Mouse (Mus musculus): Measurements from ENCODE around the gene Dyx1c1. TPM values are rescaled to one million over a fixed set of nuclear protein-coding genes. Genes with fewer than 3 reads are reported as not detected.

Gene Dyx1c1
- polyA plus RNA-seq, 1 experiment from 2014 or later = 1.6 TPM

GRCm38 (mm10) chr9:73005106-73005505 lies 46.5 kb downstream of the Dyx1c1 start:
- H3K27me3 ChIP-seq = no peaks in the 10 kb centered on the region
- no peaks in the 10 kb centered on the region for H3K4me1 ChIP-seq
- no peak overlapping the region for H3K9ac ChIP-seq
- 87% methylated on average over 6 of the region's 6 CpGs for WGBS
- no peak for ATAC-seq (ENCODE audit: low FRiP score)
- no peak overlapping the region for H3K27ac ChIP-seq
- H3K36me3 ChIP-seq (replicated peaks) = peaks cover 21% of the 10 kb centered on the region
- H3K4me2 ChIP-seq = no peak overlapping the region
- H3K4me3 ChIP-seq (replicated peaks) = no peak overlapping the region
- H3K9me3 ChIP-seq = no peaks in the 10 kb centered on the region

- H3K4me3 ChIP-seq (replicated peaks) = no peak overlapping the region
- H3K27me3 ChIP-seq = no peaks in the 10 kb centered on the region
- H3K4me2 ChIP-seq = no peak overlapping the region
- WGBS = 93% methylated on average over 3 of the region's 3 CpGs
- H3K36me3 ChIP-seq (replicated peaks) = peaks cover 26% of the 10 kb centered on the region
- H3K27ac ChIP-seq = no peak overlapping the region
- H3K9me3 ChIP-seq = no peaks in the 10 kb centered on the region
- H3K9ac ChIP-seq = no peak overlapping the region
- ATAC-seq (ENCODE audit: low FRiP score) = no peak
- H3K4me1 ChIP-seq = no peaks in the 10 kb centered on the region
Measured at GRCm38 (mm10) chr9:73006175-73006574, 47.6 kb downstream of the Dyx1c1 start.

- no peak overlapping the region for H3K9ac ChIP-seq
Measured at GRCm38 (mm10) chr9:73008384-73008783, 49.8 kb downstream of the Dyx1c1 start.

GRCm38 (mm10) chr9:73012629-73013028 lies 54.0 kb downstream of the Dyx1c1 start:
- Histone ChIP-seq H3K4me3 (replicated peaks) (no peak overlapping the region), H3K9ac (no peak overlapping the region), H3K36me3 (replicated peaks) (peaks cover 54% of the 10 kb centered on the region), H3K27me3 (no peaks in the 10 kb centered on the region), H3K27ac (no peak overlapping the region), H3K4me2 (no peak overlapping the region), H3K4me1 (no peaks in the 10 kb centered on the region), H3K9me3 (no peaks in the 10 kb centered on the region)
- 97% methylated on average over 4 of the region's 4 CpGs for WGBS
- ATAC-seq (ENCODE audit: low FRiP score) = no peak

More at GRCm38 (mm10) chr9:73008384-73008783, 49.8 kb downstream of the Dyx1c1 start:
- H3K4me3 ChIP-seq (replicated peaks) = no peak overlapping the region
- no peaks in the 10 kb centered on the region for H3K27me3 ChIP-seq
- ATAC-seq (ENCODE audit: low FRiP score) = no peak
- no peaks in the 10 kb centered on the region for H3K9me3 ChIP-seq
- no peak overlapping the region for H3K4me2 ChIP-seq
- H3K27ac ChIP-seq = no peak overlapping the region
- WGBS = 73% methylated on average over 3 of the region's 3 CpGs
- no peaks in the 10 kb centered on the region for H3K4me1 ChIP-seq
- H3K36me3 ChIP-seq (replicated peaks) = peaks cover 31% of the 10 kb centered on the region

GRCm38 (mm10) chr9:73014724-73015123 lies 56.1 kb downstream of the Dyx1c1 start:
- Histone ChIP-seq H3K4me2 (no peak overlapping the region), H3K27ac (no peak overlapping the region), H3K27me3 (no peaks in the 10 kb centered on the region), H3K4me3 (replicated peaks) (no peak overlapping the region), H3K9ac (no peak overlapping the region), H3K4me1 (no peaks in the 10 kb centered on the region), H3K9me3 (no peaks in the 10 kb centered on the region), H3K36me3 (replicated peaks) (peaks cover 69% of the 10 kb centered on the region)
- 92% methylated on average over 13 of the region's 13 CpGs for WGBS
- ATAC-seq (ENCODE audit: low FRiP score) = no peak

- no peaks in the 10 kb centered on the region for H3K9me3 ChIP-seq
- no peak for ATAC-seq (ENCODE audit: low FRiP score)
- H3K9ac ChIP-seq = no peak overlapping the region
- no peak overlapping the region for H3K27ac ChIP-seq
- no peaks in the 10 kb centered on the region for H3K4me1 ChIP-seq
- H3K27me3 ChIP-seq = no peaks in the 10 kb centered on the region
- peaks cover 63% of the 10 kb centered on the region for H3K36me3 ChIP-seq (replicated peaks)
- H3K4me3 ChIP-seq (replicated peaks) = no peak overlapping the region
- WGBS = 88% methylated on average over 10 of the region's 10 CpGs
- no peak overlapping the region for H3K4me2 ChIP-seq
Measured at GRCm38 (mm10) chr9:73019841-73020240, 61.3 kb downstream of the Dyx1c1 start.

GRCm38 (mm10) chr9:73020566-73021097 lies 62.0 kb downstream of the Dyx1c1 start:
- H3K27me3 ChIP-seq = no peaks in the 10 kb centered on the region
- peaks cover 60% of the 10 kb centered on the region for H3K36me3 ChIP-seq (replicated peaks)
- ATAC-seq (ENCODE audit: low FRiP score) = no peak
- no peak overlapping the region for H3K9ac ChIP-seq
- no peaks in the 10 kb centered on the region for H3K9me3 ChIP-seq
- no peak overlapping the region for H3K27ac ChIP-seq
- H3K4me2 ChIP-seq = no peak overlapping the region
- WGBS = 93% methylated on average over 5 of the region's 5 CpGs
- no peak overlapping the region for H3K4me3 ChIP-seq (replicated peaks)
- no peaks in the 10 kb centered on the region for H3K4me1 ChIP-seq

Small RNA genes within 50 kb of the gene (microRNA-seq; reads per million reads assigned to microRNA genes)
- not detected for gene Gm27353

Other genes with a start within 250 kb of the Dyx1c1 start
- 1.7 and 2.7 TPM in 2 replicates for gene Prtg, start 151.9 kb upstream of the Dyx1c1 start, polyA plus RNA-seq (2016; fragmentation: Nextera tagmentation; extraction: Ambion mirVana)
- gene Pygo1, start 33.1 kb upstream of the Dyx1c1 start, polyA plus RNA-seq (2016; fragmentation: Nextera tagmentation; extraction: Ambion mirVana) = 12.5 TPM in 2 replicates
- gene Gm44503, start 67 bp downstream of the Dyx1c1 start, polyA plus RNA-seq (2016; fragmentation: Nextera tagmentation; extraction: Ambion mirVana) = not detected in 2 replicates
- 21.4 and 22.8 TPM in 2 replicates for gene Ccpg1os, start 26.6 kb downstream of the Dyx1c1 start, polyA plus RNA-seq (2016; fragmentation: Nextera tagmentation; extraction: Ambion mirVana)
- 26.0 and 28.9 TPM in 2 replicates for gene Ccpg1, start 26.6 kb downstream of the Dyx1c1 start, polyA plus RNA-seq (2016; fragmentation: Nextera tagmentation; extraction: Ambion mirVana)
- 10.3 and 13.6 TPM in 2 replicates for gene Pigb, start 81.6 kb downstream of the Dyx1c1 start, polyA plus RNA-seq (2016; fragmentation: Nextera tagmentation; extraction: Ambion mirVana)
- gene Rab27a, start 86.1 kb downstream of the Dyx1c1 start, polyA plus RNA-seq (2016; fragmentation: Nextera tagmentation; extraction: Ambion mirVana) = 1.4 and 1.8 TPM in 2 replicates
- not detected in 2 replicates for gene Khdc3, start 143.1 kb downstream of the Dyx1c1 start, polyA plus RNA-seq (2016; fragmentation: Nextera tagmentation; extraction: Ambion mirVana)
- not detected in 2 replicates for gene Gm20509, start 143.7 kb downstream of the Dyx1c1 start, polyA plus RNA-seq (2016; fragmentation: Nextera tagmentation; extraction: Ambion mirVana)
- gene Rsl24d1, start 154.6 kb downstream of the Dyx1c1 start, polyA plus RNA-seq (2016; fragmentation: Nextera tagmentation; extraction: Ambion mirVana) = 133 and 137 TPM in 2 replicates

Data from forebrain, embryonic 12.5 days (tissue).